Mouse (Mus musculus) lung, adult 2 months (tissue): ENCODE measurements around the gene Fam110c.
"Not testable (repeated sequence)": the region's sequence is repeated elsewhere in the genome, so short reads cannot be mapped to it uniquely, and the experiment has no call there.

Experiments used
- CTCF ChIP-seq: fragments of 200-500 bp; IDR thresholded peaks from 2 replicates; pipeline ENCODE4 v1.5.1; 2011; ENCODE audit warnings: mild to moderate bottlenecking, low read length, control low read depth; ENCODE audit not compliant: insufficient read depth
- POLR2A ChIP-seq: fragments of 200-500 bp; IDR thresholded peaks from 2 replicates; pipeline ENCODE4 v1.6.1; 2011; ENCODE audit warnings: low read depth, mild to moderate bottlenecking, control low read depth, low read length, borderline replicate concordance; ENCODE audit errors: extremely low read depth

DNA sequence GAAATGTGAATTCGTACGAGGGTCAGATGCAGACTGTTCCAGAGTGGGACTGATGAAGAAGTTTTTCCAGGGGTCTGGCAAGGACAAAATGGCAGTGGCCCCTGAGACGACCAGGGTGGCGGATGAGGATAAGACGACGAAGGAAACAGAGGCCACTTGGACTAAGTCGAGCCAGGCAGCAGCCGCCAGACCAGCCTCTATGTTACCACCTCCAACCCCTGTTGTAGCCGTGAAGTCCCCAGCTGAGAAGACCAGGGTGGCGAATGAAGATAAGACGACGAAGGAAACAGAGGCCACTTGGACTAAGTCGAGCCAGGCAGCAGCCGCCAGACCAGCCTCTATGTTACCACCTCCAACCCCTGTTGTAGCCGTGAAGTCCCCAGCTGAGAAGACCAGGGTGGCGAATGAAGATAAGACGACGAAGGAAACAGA is 710 bp downstream of the Fam110c start:
- TF ChIP-seq POLR2A, CTCF: not testable (repeated sequence)
